9 mouse cellular contexts compared by ENCODE assay signal in the genomic region with DNA sequence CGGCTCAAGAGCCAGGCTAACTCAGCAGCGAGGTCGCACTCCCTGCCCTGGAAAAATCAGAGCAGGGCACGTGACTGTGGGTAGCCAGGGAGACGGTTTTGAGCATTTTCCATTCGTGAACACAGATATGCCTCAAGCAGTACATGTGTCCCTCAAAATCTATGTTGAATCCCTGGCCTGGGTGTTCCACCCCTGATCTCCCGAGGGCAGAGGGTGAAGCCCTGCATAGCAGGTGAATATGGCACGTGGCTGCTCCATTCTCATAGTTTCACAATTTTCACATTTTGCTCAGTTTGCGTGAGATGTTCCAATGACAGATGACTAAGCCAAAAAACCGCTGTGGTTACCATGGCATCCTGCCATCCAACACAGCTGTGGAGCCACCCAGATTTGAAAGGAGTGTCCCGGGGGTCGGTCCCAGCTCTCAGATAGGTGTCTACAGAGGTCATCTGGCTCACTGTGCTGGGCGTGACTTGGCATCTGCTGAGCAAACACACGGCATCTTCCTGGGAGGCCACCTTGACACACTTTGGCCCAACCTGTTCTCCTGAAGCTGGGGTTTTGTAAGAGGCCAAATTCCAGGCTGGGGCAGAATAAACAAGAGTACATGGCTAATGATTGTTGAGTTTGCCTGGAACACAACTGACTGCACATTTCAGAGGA. TPM values are rescaled to one million over a fixed set of nuclear protein-coding genes. Genes with fewer than 3 reads are reported as not detected.
DNase-seq lines count a peak whose midpoint lies in the region; ATAC-seq lines count a peak whose summit lies in the region.
"Had no signal": no experiment of that assay in that cellular context is flagged by ENCODE, and none has a peak within 500 bp of the region (broad histone marks: within the 10 kb centered on the region; RNA-seq: fewer than 3 reads in every experiment).

No protein-coding gene starts in this region.

- peaks cover 38% of the 10 kb centered on the region for H3K4me1 ChIP-seq in heart, embryonic 10.5 days
- H3K4me1 ChIP-seq in forebrain, embryonic 11.5 days (replicated peaks; ENCODE audit: control insufficient read depth, insufficient read depth, low read length), result no peaks in the 10 kb centered on the region

- H3K4me3 ChIP-seq in heart, embryonic 10.5 days, result no peak overlapping the region
- no peak overlapping the region for H3K4me3 ChIP-seq in forebrain, embryonic 11.5 days (ENCODE audit: low read depth, low read length)
- H3K4me3 ChIP-seq: megakaryocyte, embryonic 14.5 days had no signal

- no peaks in the 10 kb centered on the region for H3K36me3 ChIP-seq in heart, embryonic 10.5 days
- H3K36me3 ChIP-seq in forebrain, embryonic 11.5 days (ENCODE audit: control insufficient read depth, insufficient read depth, low read length), result no peaks in the 10 kb centered on the region

- 78% methylated on average over 14 of the region's 14 CpGs for WGBS in heart, embryonic 10.5 days
- 88% methylated on average over 14 of the region's 14 CpGs for WGBS in forebrain, embryonic 11.5 days

- no peaks in the 10 kb centered on the region for H3K9me3 ChIP-seq in heart, embryonic 10.5 days
- no peaks in the 10 kb centered on the region for H3K9me3 ChIP-seq in forebrain, embryonic 11.5 days (ENCODE audit: control insufficient read depth, low read length)
- H3K9me3 ChIP-seq: megakaryocyte, embryonic 14.5 days had no signal

- H3K4me2 ChIP-seq in forebrain, embryonic 11.5 days (ENCODE audit: low read depth, low read length, severe bottlenecking), result no peak overlapping the region

- H3K27me3 ChIP-seq in heart, embryonic 10.5 days (ENCODE audit: insufficient read depth, poor library complexity, severe bottlenecking), result no peaks in the 10 kb centered on the region
- H3K27me3 ChIP-seq in forebrain, embryonic 11.5 days (ENCODE audit: control insufficient read depth, insufficient read depth, low read length), result no peaks in the 10 kb centered on the region
- H3K27me3 ChIP-seq: megakaryocyte, embryonic 14.5 days had no signal

- peak; percentile 41 to 56 for DNase-seq in heart, adult 18-20 months
- DNase-seq in heart, embryonic 10.5 days (ENCODE audit: low spot score), result no peak
- peak; percentile 84 for DNase-seq in adrenal gland, postnatal 14 days
- peak; percentile 63 to 82 for DNase-seq in kidney, postnatal 4 days
- peak; percentile 47 for DNase-seq in naive thymus-derived CD4-positive, alpha-beta T cell, adult 2 months (ENCODE audit: low read depth)
- no peak for DNase-seq in neural tube, embryonic 10.5 days (ENCODE audit: extremely low spot score, low spot score)
- no peak for DNase-seq in forebrain, embryonic 11.5 days (ENCODE audit: low spot score)

- no peak overlapping the region for H3K9ac ChIP-seq in forebrain, embryonic 11.5 days (ENCODE audit: low read length)

- H3K27ac ChIP-seq in heart, embryonic 10.5 days, result no peak overlapping the region
- no peak overlapping the region for H3K27ac ChIP-seq in forebrain, embryonic 11.5 days (ENCODE audit: low read depth, low read length)

- peak; percentile 41 for ATAC-seq in granulocyte monocyte progenitor cell, adult 5-6 weeks (replicated peaks; ENCODE audit: poor library complexity, severe bottlenecking)
- no peak for ATAC-seq in forebrain, embryonic 11.5 days (replicated peaks; ENCODE audit: low FRiP score)

RNA-seq across cellular contexts. Expression of gene Cpeb4, which starts 47.4 kb away (rescaled TPM):
- 100 to 1,000 TPM; 103 to 109 TPM for total RNA-seq in heart, adult 18-20 months (2021)
- 5.4 and 8.3 TPM in 2 replicates for polyA plus RNA-seq in heart, embryonic 10.5 days (2016; fragmentation: Nextera tagmentation; extraction: Ambion mirVana)
- total RNA-seq in adrenal gland, postnatal 14 days (2021), result 93.1 and 152 TPM in 2 replicates
- total RNA-seq in granulocyte monocyte progenitor cell, adult 5-6 weeks (2014; fragmentation: Nextera tagmentation), result 4.3 and 9.2 TPM in 2 replicates
- 6.7 and 7.6 TPM in 2 replicates for total RNA-seq in granulocyte monocyte progenitor cell, adult 5-6 weeks (2017)
- polyA plus RNA-seq in forebrain, embryonic 11.5 days (2014; fragmentation: Nextera tagmentation; extraction: Ambion mirVana), result 8.7 and 10.2 TPM in 2 replicates

Comparison
In these comparisons a context has a peak if more than half of its experiments do, and no peak if none do; other contexts are left out.
1. DNase-seq: peak in heart, adult 18-20 months (2 of 2), adrenal gland, postnatal 14 days (single experiment), kidney, postnatal 4 days (2 of 2) and naive thymus-derived CD4-positive, alpha-beta T cell, adult 2 months (single experiment); none in heart, embryonic 10.5 days (single experiment), neural tube, embryonic 10.5 days (single experiment) and forebrain, embryonic 11.5 days (single experiment).